Mouse (Mus musculus) embryonic facial prominence, embryonic 11.5 days (tissue): ENCODE data around the gene Gm13285. TPM values are rescaled to one million over a fixed set of nuclear protein-coding genes. Genes with fewer than 3 reads are reported as not detected.

Source experiments
- ATAC-seq: fragments of 200-750 bp; cut with Nextera tagmentation; replicated peaks from 2 replicates; pipeline ENCODE4 v1.8.0; 2017; ENCODE audit warnings: low read depth; ENCODE audit not compliant: insufficient number of reproducible peaks, low FRiP score, low TSS enrichment
- DNase-seq: peaks from one replicate; pipeline ENCODE4 v3.0.0-alpha.2; 2015; ENCODE audit warnings: low spot score
- H3K27ac ChIP-seq: fragments of 300-500 bp; sonication (generic); replicated peaks from 2 replicates; pipeline ENCODE4 v1.5.1; 2014; ENCODE audit warnings: mild to moderate bottlenecking, low read depth, low read length, control low read depth
- H3K27me3 ChIP-seq: fragments of 300-500 bp; sonication (generic); 2 replicates; pipeline ENCODE4 v1.6.1; 2014; ENCODE audit warnings: mild to moderate bottlenecking, low read length, moderate library complexity, mixed read lengths; ENCODE audit not compliant: control insufficient read depth, insufficient read depth
- H3K36me3 ChIP-seq: fragments of 300-500 bp; sonication (generic); replicated peaks from 2 replicates; pipeline ENCODE4 v1.6.1; 2014; ENCODE audit warnings: low read depth, mild to moderate bottlenecking, low read length, moderate library complexity, mixed read lengths; ENCODE audit not compliant: control insufficient read depth, insufficient read depth
- H3K4me1 ChIP-seq: fragments of 300-500 bp; sonication (generic); 2 replicates; pipeline ENCODE4 v1.6.1; 2014; ENCODE audit warnings: low read length, mixed read lengths; ENCODE audit not compliant: control insufficient read depth, insufficient read depth
- H3K4me2 ChIP-seq: fragments of 300-500 bp; sonication (generic); 2 replicates; pipeline ENCODE4 v1.6.1; 2014; ENCODE audit warnings: low read depth, mild to moderate bottlenecking, control low read depth, low read length, moderate library complexity
- H3K4me3 ChIP-seq: fragments of 300-500 bp; sonication (generic); 2 replicates; pipeline ENCODE4 v1.5.1; 2014; ENCODE audit warnings: low read depth, low read length, control low read depth
- H3K9ac ChIP-seq: fragments of 300-500 bp; sonication (generic); replicated peaks from 2 replicates; pipeline ENCODE4 v1.6.1; 2014; ENCODE audit warnings: mild to moderate bottlenecking, control low read depth, low read length
- H3K9me3 ChIP-seq: fragments of 300-500 bp; sonication (generic); replicated peaks from 2 replicates; pipeline ENCODE4 v1.6.1; 2016; ENCODE audit warnings: mild to moderate bottlenecking, low read length, inconsistent platforms, mixed read lengths; ENCODE audit not compliant: control insufficient read depth
- WGBS: fragments of 180-500 bp; shearing (Covaris S2); extraction: QIAGEN DNeasy Blood & Tissue Kit; methylation state at CpG from one replicate; pipeline ENCODE4 v1.1.7; 2014; 5-methylcytosine and 5-hydroxymethylcytosine counted together
- polyA plus RNA-seq: library from polyadenylated mRNA; unstranded; fragments of >200 nt; fragmentation: Nextera tagmentation; extraction: Ambion mirVana; gene quantifications from 2 replicates; pipeline ENCODE4 v1.2.1, GENCODE M21; 2014

Gene Gm13285
- polyA plus RNA-seq, 1 experiment from 2014 or later, result 0.86 TPM

GRCm38 (mm10) chr4:88838828-88839227 is 39.4 kb downstream of the Gm13285 start:
- H3K27me3 ChIP-seq, result no peaks in the 10 kb centered on the region
- no peak overlapping the region for H3K27ac ChIP-seq
- no peaks in the 10 kb centered on the region for H3K4me1 ChIP-seq
- no peak overlapping the region for H3K4me2 ChIP-seq
- no peak for ATAC-seq
- WGBS, result 42% methylated on average over 3 of the region's 3 CpGs
- H3K36me3 ChIP-seq, result no peaks in the 10 kb centered on the region
- DNase-seq, result peak; percentile 56
- H3K4me3 ChIP-seq, result no peak overlapping the region
- no peak overlapping the region for H3K9ac ChIP-seq
- no peaks in the 10 kb centered on the region for H3K9me3 ChIP-seq

- WGBS, result 82% methylated on average over 3 of the region's 3 CpGs
- no peak for ATAC-seq
- no peak overlapping the region for H3K27ac ChIP-seq
- H3K36me3 ChIP-seq, result no peaks in the 10 kb centered on the region
- no peak for DNase-seq
- no peaks in the 10 kb centered on the region for H3K27me3 ChIP-seq
- H3K4me3 ChIP-seq, result no peak overlapping the region
- H3K4me1 ChIP-seq, result no peaks in the 10 kb centered on the region
- no peaks in the 10 kb centered on the region for H3K9me3 ChIP-seq
- no peak overlapping the region for H3K9ac ChIP-seq
- no peak overlapping the region for H3K4me2 ChIP-seq
Measured at GRCm38 (mm10) chr4:88840058-88840457, 40.6 kb downstream of the Gm13285 start.

- H3K4me1 ChIP-seq, result no peaks in the 10 kb centered on the region
- H3K4me2 ChIP-seq, result no peak within 1 kb of the TSS
- H3K27ac ChIP-seq, result no peak within 1 kb of the TSS
- H3K9me3 ChIP-seq, result no peaks in the 10 kb centered on the region
- WGBS, result 44% methylated on average over 2 of the region's 2 CpGs
- ATAC-seq (no peak), DNase-seq (no peak)
- H3K27me3 ChIP-seq, result no peaks in the 10 kb centered on the region
- no peaks in the 10 kb centered on the region for H3K36me3 ChIP-seq
- H3K9ac ChIP-seq, result no peak within 1 kb of the TSS
- H3K4me3 ChIP-seq, result no peak within 1 kb of the TSS
Measured at GRCm38 (mm10) chr4:88841438-88841911, 42.0 kb downstream of the Gm13285 start, which contains the start of gene Ifna4. Ifna4 (plus strand) TSS chr4:88841861.

GRCm38 (mm10) chr4:88845334-88845733 is 45.9 kb downstream of the Gm13285 start:
- Histone ChIP-seq H3K9me3 (no peaks in the 10 kb centered on the region), H3K36me3 (no peaks in the 10 kb centered on the region), H3K4me1 (no peaks in the 10 kb centered on the region), H3K27ac (no peak overlapping the region), H3K4me3 (no peak overlapping the region), H3K27me3 (no peaks in the 10 kb centered on the region), H3K9ac (no peak overlapping the region), H3K4me2 (no peak overlapping the region)
- WGBS, result 46% methylated on average over 2 of the region's 2 CpGs
- DNase-seq, result peak; percentile 3
- ATAC-seq, result no peak

GRCm38 (mm10) chr4:88849698-88850097 is 50.2 kb downstream of the Gm13285 start, which contains the start of gene Ifna1:
Ifna1 (plus strand) TSS chr4:88850087.
- H3K9ac ChIP-seq, result no peak within 1 kb of the TSS
- 84% methylated on average over 1 of the region's 1 CpGs for WGBS
- no peak within 1 kb of the TSS for H3K4me3 ChIP-seq
- H3K4me2 ChIP-seq, result no peak within 1 kb of the TSS
- no peaks in the 10 kb centered on the region for H3K9me3 ChIP-seq
- no peaks in the 10 kb centered on the region for H3K4me1 ChIP-seq
- H3K36me3 ChIP-seq, result no peaks in the 10 kb centered on the region
- no peak within 1 kb of the TSS for H3K27ac ChIP-seq
- DNase-seq, result no peak
- H3K27me3 ChIP-seq, result no peaks in the 10 kb centered on the region
- ATAC-seq, result no peak

Other genes starting within 250 kb of the Gm13285 start
- not detected in 2 replicates for gene Ifna15, start 241.4 kb upstream of the Gm13285 start, polyA plus RNA-seq
- not detected in 2 replicates for gene Ifna14, start 227.9 kb upstream of the Gm13285 start, polyA plus RNA-seq
- gene Ifna9, start 207.3 kb upstream of the Gm13285 start, polyA plus RNA-seq, result not detected in 2 replicates
- not detected in 2 replicates for gene Ifna12, start 196.3 kb upstream of the Gm13285 start, polyA plus RNA-seq
- not detected in 2 replicates for gene C87499, start 165.3 kb upstream of the Gm13285 start, polyA plus RNA-seq
- 0.26 TPM in 1 of 2 replicates, not detected in the other for gene Ifna13, start 155.2 kb upstream of the Gm13285 start, polyA plus RNA-seq
- not detected in 2 replicates for gene Ifna16, start 122.7 kb upstream of the Gm13285 start, polyA plus RNA-seq
- not detected in 2 replicates for gene Ifna2, start 115.8 kb upstream of the Gm13285 start, polyA plus RNA-seq
- not detected in 2 replicates for gene Ifnab, start 108.3 kb upstream of the Gm13285 start, polyA plus RNA-seq
- gene Gm26566, start 77.9 kb upstream of the Gm13285 start, polyA plus RNA-seq, result 1.6 and 1.7 TPM in 2 replicates
- gene Klhl9, start 77.2 kb upstream of the Gm13285 start, polyA plus RNA-seq, result 162 and 180 TPM in 2 replicates
- not detected in 2 replicates for gene Gm13271, start 44.8 kb upstream of the Gm13285 start, polyA plus RNA-seq
- 0.20 and 0.28 TPM in 2 replicates for gene Gm13283, start 39.5 kb upstream of the Gm13285 start, polyA plus RNA-seq
- gene Gm13290, start 25.8 kb upstream of the Gm13285 start, polyA plus RNA-seq, result 0.22 TPM in 1 of 2 replicates, not detected in the other
- not detected in 2 replicates for gene Gm13289, start 22.7 kb upstream of the Gm13285 start, polyA plus RNA-seq
- gene Gm13272, start 19.8 kb upstream of the Gm13285 start, polyA plus RNA-seq, result not detected in 2 replicates
- 0.28 TPM in 1 of 2 replicates, not detected in the other for gene Ifnz, start 17.5 kb upstream of the Gm13285 start, polyA plus RNA-seq
- gene Gm13276, start 14.0 kb upstream of the Gm13285 start, polyA plus RNA-seq, result not detected in 2 replicates
- not detected in 2 replicates for gene Gm13277, start 11.0 kb upstream of the Gm13285 start, polyA plus RNA-seq
- gene Gm13278, start 8.1 kb upstream of the Gm13285 start, polyA plus RNA-seq, result not detected in 2 replicates
- not detected in 2 replicates for gene Gm13275, start 5.2 kb upstream of the Gm13285 start, polyA plus RNA-seq
- not detected in 2 replicates for gene Gm13279, start 2.3 kb upstream of the Gm13285 start, polyA plus RNA-seq
- not detected in 2 replicates for gene Gm13287, start 3.6 kb downstream of the Gm13285 start, polyA plus RNA-seq
- not detected in 2 replicates for gene Gm13288, start 5.9 kb downstream of the Gm13285 start, polyA plus RNA-seq
- not detected in 2 replicates for gene Ifna7, start 16.6 kb downstream of the Gm13285 start, polyA plus RNA-seq
- not detected in 2 replicates for gene Ifna11, start 20.3 kb downstream of the Gm13285 start, polyA plus RNA-seq
- not detected in 2 replicates for gene Ifna6, start 27.8 kb downstream of the Gm13285 start, polyA plus RNA-seq
- gene Ifna5, start 35.9 kb downstream of the Gm13285 start, polyA plus RNA-seq, result not detected in 2 replicates
- not detected in 2 replicates for gene Ifna4, start 42.2 kb downstream of the Gm13285 start, polyA plus RNA-seq
- gene Ifna1, start 50.4 kb downstream of the Gm13285 start, polyA plus RNA-seq, result not detected in 2 replicates
- not detected in 2 replicates for gene Ifne, start 80.5 kb downstream of the Gm13285 start, polyA plus RNA-seq